Mouse (Mus musculus): ENCODE measurements around the gene Anapc2. TPM values are rescaled to one million over a fixed set of nuclear protein-coding genes. Genes with fewer than 3 reads are reported as not detected.

Anapc2 gene
- 10 to 100 TPM; 61.0 to 73.1 TPM for total RNA-seq (2021)
- long read RNA-seq, experiment 1, transcript Anapc2-201 (13 exons, 3,004 nt), result major isoform, 68 of 84 reads
- long read RNA-seq, experiment 1, partial matches to known transcripts, result 7 of 84 reads
- long read RNA-seq, experiment 1, other reads (novel, unspliced or antisense), result 9 of 84 reads
- long read RNA-seq, experiment 2, transcript Anapc2-201 (13 exons, 3,004 nt), result major isoform, 39 of 47 reads
- long read RNA-seq, experiment 2, partial matches to known transcripts, result 2 of 47 reads
- long read RNA-seq, experiment 2, other reads (novel, unspliced or antisense), result 6 of 47 reads

DNA sequence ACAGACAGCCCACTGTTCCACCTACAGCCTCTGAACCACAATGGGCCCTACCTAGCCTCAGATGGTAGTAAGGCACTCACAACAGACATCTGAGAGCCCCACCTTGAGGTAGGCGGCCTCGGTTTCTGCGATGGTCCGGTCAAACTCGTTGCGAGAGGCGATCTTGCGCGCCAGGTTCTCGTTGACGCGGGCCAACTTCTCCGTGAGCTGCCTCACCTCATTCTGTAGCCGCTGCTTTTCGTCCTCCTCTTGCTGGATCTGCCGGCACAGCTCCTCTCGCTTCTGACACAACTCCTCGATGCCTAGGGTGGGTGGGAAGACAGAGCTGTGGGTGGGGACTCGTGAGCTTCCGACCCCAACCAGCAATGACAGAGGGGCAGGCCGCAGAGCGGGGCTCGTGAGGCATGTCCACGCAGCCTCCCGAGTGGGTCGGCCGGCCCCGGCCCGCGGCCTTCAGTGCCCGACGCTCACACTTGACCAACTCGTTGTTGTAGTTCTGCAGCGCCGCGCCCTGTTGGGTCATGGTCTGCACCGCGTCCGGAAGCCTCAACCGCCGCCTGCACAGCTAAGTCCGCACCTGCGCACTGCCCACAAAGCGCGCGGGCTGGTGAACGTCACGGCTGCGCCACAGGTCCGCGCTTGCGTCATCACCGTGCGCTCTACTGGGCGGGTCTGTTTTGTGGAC, at the start of gene Anapc2, which contains the start of gene Ssna1:
Gene Anapc2, plus strand, starts transcription at position 652 of the 685 bp plus-strand sequence.
Gene Ssna1, minus strand, starts transcription at position 612 of the 685 bp plus-strand sequence.
- DNase-seq, result peak; percentile 99

DNA sequence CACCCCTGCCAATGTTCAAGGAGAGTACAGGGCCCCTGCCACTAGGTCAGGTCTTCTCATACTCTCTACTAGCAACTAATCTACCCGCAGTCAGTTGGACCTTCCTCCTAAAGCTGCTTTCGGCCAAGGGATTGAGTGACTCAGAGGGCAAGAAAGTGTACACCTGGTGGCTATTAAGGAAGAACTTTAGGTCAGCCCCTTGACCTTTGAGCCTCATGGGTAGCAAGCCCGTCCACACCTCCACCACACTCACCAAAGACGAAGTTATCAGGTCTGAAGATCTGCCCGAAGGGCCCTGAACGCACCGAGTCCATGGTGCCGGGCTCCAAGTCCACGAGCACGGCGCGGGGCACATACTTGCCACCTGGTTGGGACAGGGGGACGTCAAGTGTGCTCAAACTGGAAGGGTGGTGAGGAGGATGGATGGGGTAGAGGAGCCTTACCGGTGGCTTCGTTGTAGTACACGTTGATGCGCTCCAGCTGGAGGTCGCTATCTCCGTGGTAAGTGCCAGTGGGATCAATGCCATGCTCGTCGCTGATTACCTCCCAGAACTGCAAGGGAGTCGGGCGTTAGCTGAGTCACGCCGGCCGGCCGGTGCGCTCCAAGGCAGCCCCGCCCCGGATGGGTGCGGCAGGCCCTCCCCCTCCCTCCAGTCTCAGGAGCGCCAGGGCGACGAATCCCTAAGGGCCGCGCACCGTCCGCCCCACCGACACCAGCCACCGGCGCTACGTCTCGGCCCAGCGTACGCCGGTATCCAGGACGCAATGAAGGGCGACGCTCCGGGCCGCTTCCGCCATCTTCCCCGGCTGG, 48.4 kb upstream of the Anapc2 start:
- peak; percentile 92 for DNase-seq

DNA sequence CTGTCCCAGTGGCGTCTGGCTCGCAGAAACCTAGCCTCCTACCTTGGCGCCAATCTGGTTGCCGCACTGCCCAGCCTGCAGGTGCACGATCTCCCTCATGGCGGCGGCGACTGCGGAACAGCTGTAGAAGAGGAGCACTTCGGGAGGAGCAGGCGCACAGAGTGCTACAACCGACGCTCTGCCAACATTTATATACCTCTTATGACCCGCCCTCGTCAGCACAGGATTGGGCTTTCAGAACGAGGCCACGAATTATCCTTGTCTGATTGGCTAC, 47.8 kb upstream of the Anapc2 start, which contains the start of gene Tubb4b:
Gene Tubb4b, minus strand, starts transcription at position 211 of the 274 bp plus-strand sequence.
- DNase-seq, result no peak

DNA sequence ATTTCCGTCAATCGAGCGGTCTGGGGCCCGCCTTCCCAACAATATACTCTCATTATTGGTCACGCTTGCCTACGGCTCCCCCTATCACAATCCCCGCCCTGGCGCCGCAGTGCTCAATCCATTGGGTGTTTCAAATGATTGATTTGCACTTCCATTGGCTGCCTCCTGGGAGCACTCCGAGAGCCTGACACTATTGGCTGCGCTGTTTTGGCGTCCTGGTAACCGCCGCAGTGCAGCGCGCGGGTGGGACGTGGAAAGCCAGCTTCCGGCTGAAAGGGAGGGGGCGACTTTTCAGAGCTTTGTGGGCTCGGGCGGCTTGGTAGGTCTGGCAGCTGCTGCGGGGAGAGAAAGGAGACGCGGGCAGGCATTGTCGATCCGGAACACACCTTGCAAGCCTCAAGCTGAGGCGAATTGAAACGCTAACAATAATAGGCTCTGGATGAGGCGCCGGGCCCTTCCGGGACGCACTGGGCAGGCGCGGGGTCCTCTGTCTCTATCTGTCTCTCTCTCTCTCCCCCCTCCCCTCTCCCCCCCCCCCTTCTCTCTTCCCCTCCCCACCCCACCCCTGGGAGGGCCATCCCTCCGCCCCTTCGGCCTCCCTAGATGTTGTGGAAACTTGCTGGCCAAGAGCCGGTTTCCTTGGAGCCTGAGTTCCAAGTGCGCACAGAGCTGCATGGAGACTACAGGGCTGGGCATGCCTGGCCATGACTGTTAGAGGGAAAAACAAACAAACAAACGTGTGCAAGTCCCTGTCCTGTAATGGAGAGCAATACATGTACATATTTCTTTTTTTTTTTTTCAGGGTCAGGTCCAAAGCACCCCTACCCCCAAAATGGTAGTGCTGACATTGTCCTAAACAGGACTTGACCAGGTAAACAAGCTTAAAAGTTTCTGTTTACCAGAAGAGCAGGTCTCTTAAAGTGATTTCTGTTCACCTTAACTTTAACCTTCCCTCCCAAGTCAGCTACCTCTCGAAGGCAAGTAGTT, 47.2 kb upstream of the Anapc2 start:
- DNase-seq, result peak; percentile 97

DNA sequence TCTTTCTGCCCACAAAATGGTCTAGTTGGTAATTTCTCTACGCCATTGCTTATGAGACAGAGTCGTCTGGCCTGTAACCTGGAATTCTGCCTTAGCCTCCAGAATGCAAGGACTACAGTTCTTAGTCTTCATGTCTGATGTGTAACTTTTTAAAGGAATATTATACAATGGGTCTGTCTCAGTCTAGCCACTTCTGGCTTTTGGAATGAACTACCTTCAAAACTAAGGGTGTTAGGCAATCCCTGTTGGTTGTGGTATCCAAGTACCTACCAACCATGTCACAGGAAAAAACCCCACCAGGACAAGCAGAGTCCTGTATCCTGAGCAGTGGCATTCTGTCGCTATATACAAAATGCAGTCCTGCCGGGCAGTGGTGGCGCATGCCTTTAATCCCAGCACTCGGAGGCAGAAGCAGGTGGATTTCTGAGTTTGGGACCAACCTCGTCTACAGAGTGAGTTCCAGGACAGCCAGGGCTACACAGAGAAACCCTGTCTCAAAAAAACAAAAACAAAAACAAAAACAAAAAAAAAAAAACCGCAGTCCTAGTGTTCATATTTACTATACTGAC, 46.4 kb upstream of the Anapc2 start:
- no peak for DNase-seq

DNA sequence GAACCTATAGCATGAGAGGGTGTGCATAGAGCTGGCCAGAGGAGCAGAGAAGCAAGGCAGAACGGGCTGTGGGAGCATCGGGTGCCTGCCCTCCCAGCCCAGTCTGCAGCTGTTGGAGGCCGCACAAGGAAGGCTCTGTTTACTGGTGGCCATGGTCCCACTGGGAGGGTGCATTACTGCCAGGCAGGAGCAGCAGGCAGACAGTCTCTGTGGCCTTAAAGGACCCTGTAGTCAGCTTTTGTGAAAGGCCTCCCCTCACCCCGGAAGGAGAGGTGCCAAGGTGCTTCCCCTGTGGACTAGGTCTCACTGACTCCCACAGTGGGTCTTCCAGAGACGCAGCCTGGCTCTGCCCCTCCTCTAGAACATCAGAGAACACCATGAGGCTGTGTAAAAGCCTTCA, 45.4 kb upstream of the Anapc2 start:
- DNase-seq, result peak; percentile 70

DNA sequence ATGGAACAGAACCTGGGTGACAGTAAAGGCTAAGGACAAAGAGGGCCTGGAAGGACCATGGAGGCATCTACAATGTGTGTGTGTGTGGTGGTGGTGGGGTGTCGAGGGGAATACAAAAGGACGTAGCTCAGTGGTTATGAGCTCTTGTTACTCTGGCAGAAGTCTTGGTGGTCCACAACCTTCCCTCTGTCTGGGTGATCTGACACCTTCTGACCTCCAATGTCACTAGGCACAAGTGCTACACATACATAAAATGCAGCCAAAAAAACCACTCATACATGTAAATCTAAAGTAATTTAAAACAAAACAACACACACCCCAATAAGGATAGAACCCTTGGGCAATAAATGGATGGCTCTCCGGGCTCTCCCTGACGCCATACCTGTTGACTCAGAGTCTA, 44.9 kb upstream of the Anapc2 start:
- no peak for DNase-seq

DNA sequence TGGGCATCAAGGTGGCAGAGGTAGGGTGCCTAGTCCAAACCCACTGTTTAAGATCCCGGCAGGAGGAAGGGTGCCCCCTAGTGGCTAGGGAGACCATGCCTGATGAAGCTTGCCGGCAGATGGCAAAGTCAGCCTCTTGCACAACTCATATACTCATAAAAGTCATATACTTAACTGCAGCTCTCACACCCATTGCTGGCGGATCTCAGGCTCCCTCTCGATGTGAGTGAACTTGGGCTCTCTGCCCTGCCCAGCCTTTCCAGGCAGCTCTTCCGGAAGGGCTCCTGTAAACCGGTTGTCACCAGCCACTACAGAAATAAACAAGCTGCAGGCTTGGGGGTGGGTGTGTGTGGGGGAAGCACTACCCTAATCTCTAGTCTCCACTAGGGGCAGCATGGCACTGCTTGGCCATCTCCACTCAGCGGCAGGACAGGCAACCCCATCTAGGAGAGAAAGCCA, 43.8 kb upstream of the Anapc2 start:
- DNase-seq, result peak; percentile 91

DNA sequence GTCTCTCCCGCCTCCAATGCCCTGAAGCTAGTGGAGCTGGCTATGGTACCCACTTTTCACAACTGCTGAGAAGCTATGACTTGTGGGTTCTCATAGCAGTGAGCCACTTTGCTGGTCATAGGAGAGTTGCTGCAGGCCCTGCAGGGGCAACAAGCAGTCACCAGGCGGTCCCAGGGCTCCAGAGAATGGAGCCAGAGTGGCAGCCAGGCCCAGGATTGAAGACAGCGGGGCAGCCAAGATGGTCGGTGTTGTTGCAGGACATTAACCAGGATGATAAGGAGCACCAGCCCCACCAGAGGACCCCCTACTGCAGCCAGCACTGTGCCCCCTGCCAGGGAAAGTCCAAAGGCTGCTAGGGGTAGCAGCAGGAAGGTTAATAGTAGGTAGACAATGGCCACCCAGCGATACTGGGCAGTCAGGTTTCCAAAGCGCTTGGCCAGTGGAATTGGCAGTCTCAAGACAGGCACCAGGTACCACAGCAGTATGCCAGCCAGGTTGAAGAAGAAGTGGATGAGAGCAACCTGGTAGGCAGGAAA, 43.2 kb upstream of the Anapc2 start:
- no peak for DNase-seq

DNA sequence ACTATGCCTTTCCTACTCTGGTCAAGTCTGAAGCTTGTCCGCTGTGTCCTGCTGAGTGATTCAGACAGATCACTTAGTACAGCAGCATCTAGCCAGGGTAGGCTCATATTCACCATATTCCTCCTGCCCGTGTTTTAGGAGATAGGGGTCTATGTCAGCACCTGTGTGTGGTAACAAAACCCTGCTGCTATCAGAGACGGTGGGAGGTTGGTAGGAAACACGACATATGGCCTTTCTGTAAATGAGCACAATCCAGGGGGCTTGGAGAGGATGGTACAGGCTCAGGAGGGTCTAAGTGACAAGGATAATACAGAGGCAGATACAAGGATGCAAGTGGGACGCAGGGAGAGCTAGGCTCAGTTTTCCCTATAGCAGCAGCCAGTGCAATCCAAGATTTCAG, 42.7 kb upstream of the Anapc2 start:
- DNase-seq, result no peak

DNA sequence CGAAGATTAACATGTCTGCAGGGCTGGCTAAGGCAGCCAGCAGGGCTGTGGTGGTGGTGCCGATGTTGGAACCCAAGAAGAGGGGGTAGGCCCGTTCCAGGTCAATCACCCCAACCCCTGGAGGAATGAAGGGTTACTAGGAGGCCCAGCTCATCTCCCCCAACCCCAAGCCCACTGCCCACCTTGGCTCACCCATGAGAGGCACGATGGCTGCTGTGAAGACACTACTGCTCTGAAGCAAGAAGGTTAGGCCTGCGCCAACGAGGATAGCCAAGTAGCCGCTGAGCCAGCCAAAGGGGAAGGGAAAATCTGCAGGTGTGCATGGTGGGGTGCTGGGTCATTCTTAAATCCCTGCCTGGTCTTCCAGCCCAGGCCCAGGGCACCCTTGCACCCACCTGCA, 41.7 kb upstream of the Anapc2 start:
- no peak for DNase-seq

DNA sequence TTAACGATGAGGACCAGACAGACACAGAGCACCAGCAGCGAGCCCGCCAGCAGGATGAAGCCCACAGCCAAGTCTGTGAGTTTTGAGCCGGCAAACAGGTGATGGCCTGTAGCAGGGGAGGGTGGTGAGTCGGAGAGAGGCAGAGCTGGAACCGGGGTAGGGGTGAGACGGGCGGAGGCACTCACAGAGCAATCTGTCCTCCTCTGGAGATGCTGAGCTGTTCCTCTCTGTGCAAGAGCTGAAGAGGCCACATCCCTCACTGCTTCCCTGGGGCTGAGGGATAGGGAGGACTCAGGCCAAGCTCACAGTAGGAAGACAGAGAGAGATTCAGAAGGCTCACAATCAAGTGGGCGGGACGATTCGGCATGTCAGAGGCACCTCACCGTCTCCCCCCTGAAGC, 41.2 kb upstream of the Anapc2 start:
- DNase-seq, result no peak

DNA sequence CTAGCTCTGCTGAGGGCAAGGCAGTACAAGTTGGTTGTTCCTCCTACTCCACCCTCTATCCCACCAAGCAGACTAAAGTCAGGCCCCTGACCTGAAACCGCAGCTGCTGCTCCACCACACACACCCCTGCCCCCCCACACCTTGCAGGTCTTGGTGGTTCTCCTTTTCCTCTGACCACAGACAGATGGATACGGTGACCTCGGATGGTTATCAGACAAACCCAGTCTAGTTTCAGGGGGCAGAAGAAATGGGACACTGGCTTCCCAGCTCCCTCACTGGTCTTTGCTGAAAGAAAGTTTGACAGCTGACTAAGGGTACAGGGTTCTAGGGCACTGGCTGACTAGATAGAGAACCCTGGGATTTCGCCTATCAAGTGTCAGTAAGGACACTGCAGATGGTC, 38.9 kb upstream of the Anapc2 start:
- DNase-seq, result no peak

DNA sequence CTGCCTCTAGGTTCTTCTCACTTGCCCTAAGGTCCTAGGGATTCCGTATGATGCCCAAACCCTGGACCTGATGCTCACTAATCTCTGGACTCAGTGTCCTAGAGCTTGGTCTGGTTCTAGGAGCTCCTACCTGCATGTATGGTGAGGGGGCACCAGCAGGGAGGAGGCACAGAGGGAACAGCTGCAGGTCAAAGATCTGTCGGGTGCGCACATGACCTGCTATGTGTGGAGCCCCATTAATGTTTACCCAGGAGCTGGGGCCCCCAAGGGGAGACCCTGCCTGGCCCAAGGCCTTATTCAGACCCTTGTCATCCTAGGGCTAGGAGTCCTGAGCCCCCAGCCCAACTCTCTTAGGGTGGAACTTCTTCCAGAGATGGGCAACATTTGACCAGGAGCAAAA, 38.2 kb upstream of the Anapc2 start, which contains the start of gene Slc34a3:
Gene Slc34a3, minus strand, starts transcription at position 315 of the 400 bp plus-strand sequence.
- no peak for DNase-seq

DNA sequence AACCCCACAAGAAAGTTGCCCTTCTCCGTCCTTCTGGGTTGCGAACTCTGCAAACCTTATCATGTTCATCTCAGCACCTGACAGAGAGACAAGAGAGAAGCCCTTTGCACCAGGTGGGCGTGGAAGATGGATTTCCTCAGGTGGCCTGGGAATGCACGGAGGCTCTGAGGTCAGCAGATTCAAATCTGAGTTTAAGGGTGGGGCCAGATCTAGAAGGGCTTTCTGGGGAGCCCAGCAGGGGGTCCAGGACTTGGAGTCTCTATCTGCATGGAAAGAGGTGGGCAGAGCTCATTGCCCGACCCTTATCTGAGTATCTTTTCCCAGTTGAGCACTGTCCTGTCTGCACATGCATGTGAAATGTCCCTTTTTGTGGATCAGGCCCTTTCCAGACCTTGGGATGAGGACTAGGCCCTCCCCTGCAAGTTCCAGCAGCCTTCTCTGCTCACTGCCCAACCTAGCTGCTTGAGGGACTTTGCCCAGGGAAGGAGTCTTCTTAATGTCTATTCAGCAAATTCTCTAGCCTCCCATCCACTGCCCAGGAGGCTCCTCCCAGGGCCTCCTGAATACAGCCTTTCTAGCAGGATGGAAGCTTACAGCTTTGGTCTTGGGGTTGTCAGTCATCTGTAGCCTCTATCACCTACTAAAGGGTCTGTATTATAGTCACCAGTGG, 37.6 kb upstream of the Anapc2 start:
- no peak for DNase-seq

DNA sequence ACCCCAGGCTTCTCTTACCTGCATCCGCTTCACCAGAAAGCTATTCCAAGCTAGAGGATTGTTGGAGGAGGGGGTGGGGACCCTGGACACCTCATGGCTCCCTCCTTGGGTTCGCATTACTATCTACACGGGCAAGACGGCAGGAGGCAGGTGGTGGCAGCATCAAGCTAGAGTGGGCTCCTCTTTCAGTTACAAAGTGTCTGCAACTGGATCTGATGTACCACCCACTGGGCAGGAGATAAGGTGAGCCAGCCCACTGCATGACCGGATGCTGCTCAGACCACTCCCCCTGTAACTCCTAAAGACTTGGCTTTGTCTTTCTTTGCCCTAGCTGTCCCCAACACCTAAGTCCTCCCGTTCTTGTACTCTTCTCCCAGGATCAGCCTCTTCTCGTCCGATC, 35.7 kb upstream of the Anapc2 start, which contains the start of gene Rnf224:
Gene Rnf224, minus strand, starts transcription at position 174 of the 400 bp plus-strand sequence.
- DNase-seq, result no peak

DNA sequence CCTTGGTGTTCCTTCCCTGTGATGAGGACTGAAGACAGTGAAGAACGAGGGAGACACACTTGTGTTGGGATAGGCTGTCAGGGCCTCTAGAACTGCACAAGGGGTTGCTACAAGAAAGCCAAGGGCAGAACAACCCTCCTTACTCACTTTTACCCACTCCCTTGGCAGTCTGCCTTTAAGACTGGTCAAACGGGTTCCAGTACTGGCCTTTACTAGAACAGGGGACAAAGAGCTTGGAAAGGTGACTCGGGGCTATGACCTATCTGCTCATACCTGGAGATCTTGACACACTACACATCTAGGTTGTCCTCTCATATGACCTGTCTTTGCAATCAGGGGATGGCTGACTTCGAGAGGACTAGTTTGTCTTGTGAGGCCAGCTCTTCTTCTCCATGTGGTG, 34.8 kb upstream of the Anapc2 start:
- no peak for DNase-seq

DNA sequence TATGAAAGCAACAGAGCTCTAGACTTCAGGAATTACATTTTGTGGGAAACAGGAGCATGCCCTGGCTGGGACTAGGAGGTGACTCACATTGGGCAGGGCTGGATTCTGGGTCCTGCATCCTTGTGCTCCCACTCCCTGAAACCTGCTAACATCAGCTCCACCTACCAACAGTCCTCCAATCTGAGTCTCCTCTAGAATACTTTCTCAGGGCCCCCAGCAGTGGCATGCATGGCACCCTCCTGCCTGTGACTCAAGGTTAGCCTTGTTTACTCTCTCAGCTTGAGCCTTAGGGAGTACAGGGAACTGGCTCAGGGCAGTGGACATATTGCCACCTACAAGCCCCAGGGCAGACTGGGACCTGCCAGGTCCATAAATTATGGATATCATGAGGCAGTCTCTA, 34.2 kb upstream of the Anapc2 start:
- DNase-seq, result no peak

DNA sequence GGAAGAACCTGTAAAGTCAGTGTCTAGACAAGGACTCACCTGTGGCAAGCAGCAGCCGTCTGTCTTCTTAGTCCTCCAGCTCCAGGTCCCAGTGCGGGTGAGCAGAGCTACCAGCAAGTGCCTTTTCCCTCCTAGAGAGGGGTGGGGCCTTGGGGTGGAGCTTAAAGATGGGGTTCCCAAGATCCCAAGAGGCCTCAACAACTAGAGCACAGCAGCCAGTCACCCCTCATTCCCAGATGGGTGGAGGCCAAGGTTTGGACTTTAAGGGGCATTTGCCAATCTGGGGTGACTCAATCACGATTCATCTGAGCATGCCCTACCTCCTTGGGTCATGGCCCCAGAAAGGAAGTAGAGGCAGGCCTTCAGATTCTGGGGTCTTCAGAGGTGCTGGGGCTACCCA, 32.5 kb upstream of the Anapc2 start:
- DNase-seq, result no peak

DNA sequence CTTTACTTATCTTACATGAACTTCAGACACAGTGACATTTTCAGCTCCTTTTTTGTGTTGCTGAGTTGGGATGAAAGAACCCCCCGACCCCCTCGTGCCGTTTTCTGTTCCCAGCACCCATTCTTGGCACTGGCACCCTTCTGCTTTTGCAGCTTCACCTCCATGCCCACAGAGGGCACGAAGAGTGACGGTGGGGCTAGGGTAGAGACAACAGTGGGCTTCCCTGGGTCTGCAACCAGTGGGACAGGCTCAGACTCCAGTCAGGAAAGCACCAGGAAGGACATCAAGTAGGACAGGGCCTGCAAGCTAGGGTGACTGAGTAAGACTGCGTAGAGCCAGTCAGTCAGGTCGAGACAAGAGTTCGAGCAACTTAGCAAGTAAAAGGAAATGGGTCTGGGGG, 32.0 kb upstream of the Anapc2 start:
- no peak for DNase-seq
